ENCODE assay signal across 8 mouse cellular contexts in the genomic region with DNA sequence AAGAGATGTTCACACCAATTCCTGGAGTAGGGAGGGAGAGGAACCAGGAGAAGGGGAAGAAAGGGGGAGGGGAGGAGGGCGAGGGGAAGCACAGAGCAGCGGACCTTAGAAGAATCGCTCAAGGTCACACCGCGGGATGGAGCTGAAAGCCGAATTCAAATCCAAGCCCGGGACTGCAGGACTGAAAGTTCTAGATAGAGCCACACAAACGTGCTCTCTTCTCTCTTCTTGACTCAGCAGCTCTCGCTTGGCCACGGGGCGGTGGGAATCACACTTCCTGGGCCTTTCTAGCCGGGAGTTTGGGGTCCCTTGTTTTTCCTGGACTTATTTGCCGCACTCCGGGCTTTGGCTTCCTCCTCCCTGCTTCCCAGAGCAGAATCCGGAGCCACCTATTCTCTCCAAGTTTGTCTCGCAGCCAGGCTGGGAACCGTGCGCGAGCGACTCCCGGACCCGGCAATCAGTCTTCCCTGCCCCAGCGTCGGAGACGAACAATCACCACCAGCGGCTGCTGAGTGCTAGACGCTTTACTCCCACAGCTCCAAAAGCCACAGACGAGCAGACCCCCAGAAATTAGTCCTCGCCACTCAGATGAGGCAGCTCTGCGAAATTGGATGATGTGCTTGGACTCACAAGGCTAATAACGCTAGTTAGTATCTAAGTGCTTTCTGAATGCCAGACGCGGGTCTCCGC. TPM values are rescaled to one million over a fixed set of nuclear protein-coding genes. Genes with fewer than 3 reads are reported as not detected.
DNase-seq lines count a peak whose midpoint lies in the region; ATAC-seq and TF ChIP-seq lines count a peak whose summit lies in the region.

No protein-coding gene starts in this region.

- under 1% methylated on average over 34 of the region's 34 CpGs for WGBS in hindbrain, embryonic 12.5 days
- 2% methylated on average over 34 of the region's 34 CpGs for WGBS in liver, embryonic 11.5 days

- H3K27ac ChIP-seq in ES-Bruce4 (ENCODE audit: insufficient read depth, low read length) = no peak overlapping the region
- peak overlapping the region; percentile 99 for H3K27ac ChIP-seq in hindbrain, embryonic 12.5 days
- no peak overlapping the region for H3K27ac ChIP-seq in liver, embryonic 11.5 days (ENCODE audit: low read depth, low read length)

- ATAC-seq in hindbrain, embryonic 12.5 days (ENCODE audit: low FRiP score) = no peak
- no peak for ATAC-seq in liver, embryonic 11.5 days (replicated peaks; ENCODE audit: low FRiP score)

- peak overlapping the region; percentile 83 for H3K4me3 ChIP-seq in ES-Bruce4 (ENCODE audit: low read depth, low read length)
- H3K4me3 ChIP-seq in hindbrain, embryonic 12.5 days = peak overlapping the region; percentile 67
- H3K4me3 ChIP-seq in liver, embryonic 11.5 days (ENCODE audit: low read depth, low read length) = peak overlapping the region; percentile 59

- H3K9me3 ChIP-seq in ES-Bruce4 (replicated peaks; ENCODE audit: control insufficient read depth, insufficient read depth, low read length, poor library complexity, severe bottlenecking) = no peaks in the 10 kb centered on the region
- no peaks in the 10 kb centered on the region for H3K9me3 ChIP-seq in hindbrain, embryonic 12.5 days (replicated peaks)
- H3K9me3 ChIP-seq in liver, embryonic 11.5 days (ENCODE audit: control insufficient read depth, low read length) = no peaks in the 10 kb centered on the region

- TF ChIP-seq EP300 in ES-Bruce4 (IDR thresholded peaks at IDR 0.05; ENCODE audit: insufficient read depth, low read depth, low read length) = no peak

- TF ChIP-seq CTCF in ES-Bruce4 (IDR thresholded peaks at IDR 0.05; ENCODE audit: low read depth, low read length) = no peak

- DNase-seq in gastrocnemius, postnatal 10 days = peak; percentile 41
- DNase-seq in gastrocnemius, postnatal 25 days = no peak
- peak; percentile 58 for DNase-seq in embryo, embryonic 9.5 days (ENCODE audit: extremely low spot score)
- DNase-seq in liver, embryonic 11.5 days (ENCODE audit: low spot score) = peak; percentile 50
- DNase-seq in retina, postnatal 1 day = peak; percentile 52
- DNase-seq in natural killer cell, adult 2 months (ENCODE audit: low spot score in 2 of 2) = no peak

- H3K36me3 ChIP-seq in ES-Bruce4 (ENCODE audit: control insufficient read depth, insufficient read depth, low read length, poor library complexity, severe bottlenecking) = no peaks in the 10 kb centered on the region
- no peaks in the 10 kb centered on the region for H3K36me3 ChIP-seq in hindbrain, embryonic 12.5 days
- no peaks in the 10 kb centered on the region for H3K36me3 ChIP-seq in liver, embryonic 11.5 days (ENCODE audit: control insufficient read depth, insufficient read depth, low read length)

- H3K4me1 ChIP-seq in ES-Bruce4 (ENCODE audit: control insufficient read depth, insufficient read depth, low read length) = peaks cover 6% of the 10 kb centered on the region
- H3K4me1 ChIP-seq in hindbrain, embryonic 12.5 days = peaks cover 60% of the 10 kb centered on the region
- H3K4me1 ChIP-seq in liver, embryonic 11.5 days (replicated peaks; ENCODE audit: control insufficient read depth, insufficient read depth, low read length) = no peaks in the 10 kb centered on the region; the same call in none of the 2 replicates

- peak overlapping the region; percentile 60; the same call in 1 of the 2 replicates for H3K9ac ChIP-seq in ES-Bruce4 (ENCODE audit: low read depth, poor library complexity, severe bottlenecking)
- peak overlapping the region; percentile 90 for H3K9ac ChIP-seq in hindbrain, embryonic 12.5 days
- no peak overlapping the region for H3K9ac ChIP-seq in liver, embryonic 11.5 days (ENCODE audit: low read depth, low read length)

- no peak for TF ChIP-seq POLR2A in ES-Bruce4 (IDR thresholded peaks at IDR 0.05; ENCODE audit: insufficient read depth, low read length)

- H3K4me2 ChIP-seq in hindbrain, embryonic 12.5 days (replicated peaks) = peak overlapping the region; percentile 80
- H3K4me2 ChIP-seq in liver, embryonic 11.5 days = peak overlapping the region; percentile 76

- no peaks in the 10 kb centered on the region for H3K27me3 ChIP-seq in ES-Bruce4 (ENCODE audit: control insufficient read depth, insufficient read depth, low read length, poor library complexity, severe bottlenecking)
- H3K27me3 ChIP-seq in hindbrain, embryonic 12.5 days = no peaks in the 10 kb centered on the region
- peaks cover 53% of the 10 kb centered on the region for H3K27me3 ChIP-seq in liver, embryonic 11.5 days (replicated peaks; ENCODE audit: control insufficient read depth, insufficient read depth, low read length)

RNA-seq across cellular contexts. Expression of a gene that starts 1.4 kb away (rescaled TPM):
- 1 to 10 TPM; 5.6 to 7.8 TPM for total RNA-seq in gastrocnemius, postnatal 10 days (2021)
- total RNA-seq in gastrocnemius, postnatal 25 days (2021) = 1 to 10 TPM; 2.9 to 4.1 TPM
- polyA plus RNA-seq in ES-Bruce4 (2011; ENCODE audit: insufficient read depth, insufficient read length, low read depth, missing spikeins) = 1.9 and 2.6 TPM in 2 replicates
- polyA plus RNA-seq in hindbrain, embryonic 12.5 days (2016; fragmentation: Nextera tagmentation; extraction: Ambion mirVana) = 88.2 and 89.2 TPM in 2 replicates
- 6.8 and 8.1 TPM in 2 replicates for polyA plus RNA-seq in liver, embryonic 11.5 days (2014; fragmentation: Nextera tagmentation; extraction: Ambion mirVana)

Comparison
In these comparisons a context has a peak if more than half of its experiments do, and no peak if none do; other contexts are left out.
1. DNase-seq: peak in gastrocnemius, postnatal 10 days (single experiment), embryo, embryonic 9.5 days (single experiment), liver, embryonic 11.5 days (single experiment) and retina, postnatal 1 day (single experiment); none in gastrocnemius, postnatal 25 days (single experiment) and natural killer cell, adult 2 months (0 of 2).
2. Peak in every context shown above with its lines, with median percentiles within 50 percentile points of each other: H3K4me3 ChIP-seq.